Mouse (Mus musculus) MEL (cell line): ENCODE measurements around the gene Mrm2.

Experiments used
- BHLHE40 ChIP-seq: IDR thresholded peaks from 2 replicates; pipeline ENCODE4 v1.6.1; 2012; ENCODE audit warnings: low read depth, mild to moderate bottlenecking, inconsistent platforms, low read length, improper control_type of control experiment, borderline replicate concordance
- CTCF ChIP-seq, 3 experiments: IDR thresholded peaks in 2 of 3; conservative IDR thresholded peaks in 1 of 3; 2 replicates each; pipeline ENCODE4 v1.5.1; 2011 to 2012; ENCODE audit warnings: low read length in 3 of 3, low read depth in 2 of 3, mild to moderate bottlenecking in 2 of 3, improper control_type of control experiment in 1 of 3, inconsistent platforms in 1 of 3, mixed read lengths in 1 of 3, moderate library complexity in 1 of 3; ENCODE audit not compliant: control insufficient read depth in 1 of 3, insufficient read depth in 1 of 3, poor library complexity in 1 of 3, severe bottlenecking in 1 of 3
- EP300 ChIP-seq, 2 experiments: IDR thresholded peaks; 2 replicates each; pipeline ENCODE4 v1.6.1; 2011; ENCODE audit warnings: improper control_type of control experiment in 2 of 2, low read length in 2 of 2, low read depth in 1 of 2, mild to moderate bottlenecking in 1 of 2
- MYC ChIP-seq: IDR thresholded peaks from 2 replicates; pipeline ENCODE4 v1.6.1; 2011; ENCODE audit warnings: low read depth, mild to moderate bottlenecking, low read length, improper control_type of control experiment, moderate library complexity
- NRF1 ChIP-seq: IDR thresholded peaks from 2 replicates; pipeline ENCODE4 v1.6.1; 2014; ENCODE audit warnings: low read depth, mild to moderate bottlenecking, inconsistent platforms, low read length, improper control_type of control experiment, moderate library complexity; ENCODE audit not compliant: poor library complexity, insufficient read depth, severe bottlenecking
- POLR2A ChIP-seq, 2 experiments: IDR thresholded peaks; 2 replicates each; pipeline ENCODE4 v1.6.1; 2011 to 2012; ENCODE audit warnings: low read length in 2 of 2, mild to moderate bottlenecking in 2 of 2, control low read depth in 1 of 2, improper control_type of control experiment in 1 of 2, low read depth in 1 of 2, moderate library complexity in 1 of 2; ENCODE audit not compliant: control insufficient read depth in 1 of 2, insufficient read depth in 1 of 2, poor library complexity in 1 of 2
- SIN3A ChIP-seq: IDR thresholded peaks from 2 replicates; pipeline ENCODE4 v1.6.1; 2012; ENCODE audit warnings: low read length, improper control_type of control experiment, inconsistent platforms
- TBP ChIP-seq: IDR thresholded peaks from 2 replicates; pipeline ENCODE4 v1.8.0; 2011; ENCODE audit warnings: low read depth, low read length, improper control_type of control experiment
- USF1 ChIP-seq: IDR thresholded peaks from 2 replicates; pipeline ENCODE4 v1.6.1; 2014; ENCODE audit warnings: low read depth, mild to moderate bottlenecking, inconsistent platforms, low read length, improper control_type of control experiment, moderate library complexity
- ZNF384 ChIP-seq: IDR thresholded peaks from 2 replicates; pipeline ENCODE4 v1.6.1; 2012; ENCODE audit warnings: low read depth, mild to moderate bottlenecking, inconsistent platforms, low read length, improper control_type of control experiment

DNA sequence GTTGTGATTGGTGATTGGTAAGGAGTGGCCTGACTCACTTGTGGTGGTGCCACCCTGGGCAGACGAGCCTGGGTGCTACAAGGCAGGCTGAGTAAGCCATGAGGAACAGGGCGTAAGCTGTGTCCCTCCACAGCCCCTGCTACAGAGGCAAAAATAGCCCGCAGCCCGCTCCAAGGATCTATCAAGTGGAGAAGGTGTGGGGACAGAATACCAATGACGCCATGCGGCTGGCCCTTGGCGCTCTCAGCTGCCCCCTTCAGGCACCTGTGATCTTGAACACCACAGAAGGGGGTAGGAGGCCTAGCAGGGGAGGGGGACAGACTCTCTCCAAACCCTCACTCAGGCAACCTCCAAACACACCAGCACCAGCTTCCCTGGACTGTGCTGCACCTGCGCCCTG, 25.7 kb downstream of the Mrm2 start:
- TF ChIP-seq EP300 (IDR thresholded peaks at IDR 0.05; ENCODE audit: low read depth in 1 of 2, low read length in 2 of 2) = no peak
- TF ChIP-seq CTCF (IDR thresholded peaks at IDR 0.05 in 2 of 3, conservative IDR thresholded peaks at IDR 0.05 in 1 of 3; ENCODE audit: control insufficient read depth in 1 of 3, insufficient read depth in 1 of 3, low read depth in 2 of 3, low read length in 3 of 3, poor library complexity in 1 of 3, severe bottlenecking in 1 of 3) = 0 out of 6 replicates have a peak, but pooled peaks of 1 of the 3 experiments have one; percentile 1
- no peak for TF ChIP-seq ZNF384
- no peak for TF ChIP-seq TBP
- TF ChIP-seq MYC = no peak
- no peak for TF ChIP-seq USF1
- TF ChIP-seq SIN3A = no peak
- no peak for TF ChIP-seq POLR2A (IDR thresholded peaks at IDR 0.05; ENCODE audit: control insufficient read depth in 1 of 2, insufficient read depth in 1 of 2, low read depth in 1 of 2, low read length in 2 of 2, poor library complexity in 1 of 2)
- TF ChIP-seq BHLHE40 = no peak
- no peak for TF ChIP-seq NRF1
